Mouse (Mus musculus) liver, embryonic 14.5 days (tissue): ENCODE measurements around the gene Casp3. TPM values are rescaled to one million over a fixed set of nuclear protein-coding genes. Genes with fewer than 3 reads are reported as not detected.

Source experiments
- ATAC-seq: fragments of 200-750 bp; cut with Nextera tagmentation; 2 replicates; pipeline ENCODE4 v1.8.0; 2017; ENCODE audit warnings: moderate number of reproducible peaks, mild to moderate bottlenecking, moderate library complexity; ENCODE audit not compliant: insufficient read depth
- DNase-seq, 3 experiments: peaks; one replicate each; pipeline ENCODE4 v3.0.0-alpha.2; 2012 to 2013; ENCODE audit warnings: low read depth in 3 of 3, low spot score in 3 of 3
- H3K27ac ChIP-seq: fragments of 300-500 bp; sonication (generic); 2 replicates; pipeline ENCODE4 v1.5.1; 2014; ENCODE audit warnings: moderate library complexity, mild to moderate bottlenecking, control low read depth, inconsistent platforms
- H3K27me3 ChIP-seq: fragments of 300-500 bp; sonication (generic); 2 replicates; pipeline ENCODE4 v1.6.1; 2014; ENCODE audit warnings: mild to moderate bottlenecking, low read length, moderate library complexity; ENCODE audit not compliant: control insufficient read depth, insufficient read depth
- H3K36me3 ChIP-seq: fragments of 300-500 bp; sonication (generic); replicated peaks from 2 replicates; pipeline ENCODE4 v1.6.1; 2014; ENCODE audit warnings: low read depth; ENCODE audit not compliant: control insufficient read depth, insufficient read depth
- H3K4me1 ChIP-seq, 2 experiments: fragments of 200-500 bp in 1 of 2; fragments of 300-500 bp in 1 of 2; sonication (generic) in 1 of 2; replicated peaks; 2 replicates each; pipeline ENCODE4 v1.6.1; 2012 to 2014; ENCODE audit warnings: antibody characterized with exemption in 1 of 2, inconsistent platforms in 1 of 2, low read length in 1 of 2; ENCODE audit not compliant: control insufficient read depth in 2 of 2, insufficient read depth in 2 of 2
- H3K4me2 ChIP-seq: fragments of 300-500 bp; sonication (generic); 2 replicates; pipeline ENCODE4 v1.6.1; 2014; ENCODE audit warnings: low read depth, mild to moderate bottlenecking, control low read depth, moderate library complexity
- H3K4me3 ChIP-seq, 2 experiments: fragments of 200-500 bp in 1 of 2; fragments of 300-500 bp in 1 of 2; sonication (generic) in 1 of 2; 2 replicates each; pipeline ENCODE4 v1.5.1; 2012 to 2014; ENCODE audit warnings: low read depth in 2 of 2, low read length in 2 of 2, mild to moderate bottlenecking in 2 of 2, control low read depth in 1 of 2, inconsistent platforms in 1 of 2, moderate library complexity in 1 of 2; ENCODE audit not compliant: insufficient read depth in 1 of 2
- H3K9ac ChIP-seq: fragments of 300-500 bp; sonication (generic); replicated peaks from 2 replicates; pipeline ENCODE4 v1.6.1; 2014; ENCODE audit warnings: mild to moderate bottlenecking, control low read depth, moderate library complexity
- H3K9me3 ChIP-seq: fragments of 300-500 bp; sonication (generic); 2 replicates; pipeline ENCODE4 v1.6.1; 2016; ENCODE audit warnings: low read length, mixed read lengths; ENCODE audit not compliant: control insufficient read depth
- CTCF ChIP-seq: IDR thresholded peaks from 2 replicates; pipeline ENCODE4 v1.5.1; 2016; ENCODE audit warnings: antibody characterized with exemption, low read depth, control low read depth
- EP300 ChIP-seq: IDR thresholded peaks from 2 replicates; pipeline ENCODE4 v1.6.1; 2016; ENCODE audit warnings: antibody characterized with exemption, low read depth
- WGBS: fragments of 180-500 bp; shearing (Covaris S2); extraction: QIAGEN DNeasy Blood & Tissue Kit; methylation state at CpG from one replicate; pipeline ENCODE4 v1.1.7; 2014; ENCODE audit not compliant: insufficient replicate concordance; 5-methylcytosine and 5-hydroxymethylcytosine counted together
- polyA plus RNA-seq, 2 experiments: library from polyadenylated mRNA; depleted of rRNA in 1 of 2; stranded (reverse) in 1 of 2; unstranded in 1 of 2; fragments of >200 nt; fragmentation: Nextera tagmentation in 1 of 2; extraction: Ambion mirVana in 1 of 2; gene quantifications; 2 replicates each; pipeline versions ENCODE4 v1.2.1 to v1.2.3; 2012 to 2014

Casp3 gene
- polyA plus RNA-seq, 2 experiments = 33.2 to 50.4 TPM

DNA sequence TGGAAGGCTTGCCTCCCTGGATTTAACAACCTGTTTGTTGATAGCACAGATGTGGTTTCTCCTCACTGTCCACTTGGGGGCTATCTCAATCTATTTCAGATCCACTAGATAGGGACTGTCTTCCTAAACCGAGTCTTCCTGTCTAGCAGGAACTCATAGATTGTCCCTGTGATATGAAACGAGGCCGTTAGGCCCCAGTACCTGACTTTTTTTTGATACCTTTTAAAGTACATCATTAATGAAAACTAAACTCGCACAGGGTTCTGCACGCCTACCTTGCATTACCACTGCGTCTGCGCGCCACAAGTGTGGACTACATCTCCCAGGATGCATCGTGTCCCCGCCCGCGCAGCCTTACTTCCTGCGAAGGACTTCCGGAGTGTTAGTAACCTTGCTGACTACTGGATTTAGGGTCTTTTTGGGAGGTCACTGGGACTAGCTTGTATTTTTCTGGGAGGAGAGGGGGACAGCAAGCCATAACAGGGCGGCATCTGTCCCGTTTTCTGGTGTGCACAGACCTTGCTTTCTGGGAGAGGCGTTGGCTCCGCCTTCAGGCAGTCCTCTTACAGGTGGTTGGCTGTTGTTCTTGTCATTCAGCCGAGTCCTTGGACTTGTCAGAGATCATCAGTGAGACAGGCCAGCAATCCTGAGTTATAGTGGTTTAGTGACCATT, 69.7 kb downstream of the Casp3 start:
- no peaks in the 10 kb centered on the region for H3K27me3 ChIP-seq
- H3K4me2 ChIP-seq = peak overlapping the region; percentile 83
- ATAC-seq = peak; percentile 100
- peak; percentile 81 to 84 (median 81) for DNase-seq
- under 1% methylated on average over 19 of the region's 19 CpGs for WGBS
- no peaks in the 10 kb centered on the region for H3K36me3 ChIP-seq
- H3K4me1 ChIP-seq = peaks cover 4 to 5% of the 10 kb centered on the region in 2 experiments; a peak in 1 of 4 replicates
- H3K9me3 ChIP-seq = no peaks in the 10 kb centered on the region
- TF ChIP-seq CTCF = peak; percentile 39; the same call in 1 of the 2 replicates
- no peak for TF ChIP-seq EP300
- H3K9ac ChIP-seq = peak overlapping the region; percentile 78
- H3K4me3 ChIP-seq = peak overlapping the region; percentile 71
- H3K27ac ChIP-seq = peak overlapping the region; percentile 72

Other genes with a start within 250 kb of the Casp3 start
- 27.5 and 39.4 TPM in 2 replicates for gene Acsl1, start 146.3 kb upstream of the Casp3 start, polyA plus RNA-seq (2012; rRNA removed)
- 64.2 and 73.7 TPM in 2 replicates for gene Acsl1, start 146.3 kb upstream of the Casp3 start, polyA plus RNA-seq (2014; fragmentation: Nextera tagmentation; extraction: Ambion mirVana)
- 4.6 and 8.9 TPM in 2 replicates for gene Cenpu, start 65.3 kb upstream of the Casp3 start, polyA plus RNA-seq (2012; rRNA removed)
- 16.5 and 16.6 TPM in 2 replicates for gene Cenpu, start 65.3 kb upstream of the Casp3 start, polyA plus RNA-seq (2014; fragmentation: Nextera tagmentation; extraction: Ambion mirVana)
- gene Primpol, start 79 bp upstream of the Casp3 start, polyA plus RNA-seq (2012; rRNA removed) = 3.3 and 4.0 TPM in 2 replicates
- 9.0 and 9.5 TPM in 2 replicates for gene Primpol, start 79 bp upstream of the Casp3 start, polyA plus RNA-seq (2014; fragmentation: Nextera tagmentation; extraction: Ambion mirVana)
- gene Irf2, start 122.4 kb downstream of the Casp3 start, polyA plus RNA-seq (2012; rRNA removed) = 4.0 and 5.8 TPM in 2 replicates
- gene Irf2, start 122.4 kb downstream of the Casp3 start, polyA plus RNA-seq (2014; fragmentation: Nextera tagmentation; extraction: Ambion mirVana) = 11.5 and 11.8 TPM in 2 replicates